Mouse (Mus musculus): ENCODE measurements around the gene Magix.

- no peak for TF ChIP-seq CTCF (conservative IDR thresholded peaks at IDR 0.05; ENCODE audit: insufficient read depth, insufficient read length, low read depth, low read length)
- no peak for TF ChIP-seq POLR2A (IDR thresholded peaks at IDR 0.05; ENCODE audit: low read depth, low read length)
Observed at GRCm38 (mm10) chrX:7670921-7671623, 10.0 kb downstream of the Magix start, which contains the start of gene Plp2.
